Mouse (Mus musculus) gastrocnemius, adult 18-20 months (tissue): ENCODE data around the gene Scrn2. TPM values are rescaled to one million over a fixed set of nuclear protein-coding genes. Genes with fewer than 3 reads are reported as not detected.
A peak's percentile ranks its signal among the peaks of the same experiment; 100 is the strongest.

Experiments used
- DNase-seq: peaks from one replicate; pipeline ENCODE4 v3.0.0; 2021; ENCODE audit warnings: low spot score
- long read RNA-seq, 2 experiments: library from polyadenylated mRNA; stranded (forward); transcript quantifications; one replicate each; pipeline ENCODE4 v2.0.0; 2021
- total RNA-seq, 2 experiments: library from RNA; stranded (reverse); gene quantifications; 2 replicates each; pipeline ENCODE4 v1.2.3; 2021

The Scrn2 gene
- total RNA-seq = 10 to 100 TPM; 13.1 to 13.2 TPM
- long read RNA-seq, experiment 1, transcript Scrn2-201 (8 exons, 1,530 nt) = major isoform, 24 of 31 reads
- long read RNA-seq, experiment 1, partial matches to known transcripts = 5 of 31 reads
- long read RNA-seq, experiment 1, other reads (novel, unspliced or antisense) = 2 of 31 reads
- long read RNA-seq, experiment 2, transcript Scrn2-201 (8 exons, 1,530 nt) = major isoform, 19 of 23 reads
- long read RNA-seq, experiment 2, partial matches to known transcripts = 3 of 23 reads
- long read RNA-seq, experiment 2, other reads (novel, unspliced or antisense) = 1 of 23 reads

DNA sequence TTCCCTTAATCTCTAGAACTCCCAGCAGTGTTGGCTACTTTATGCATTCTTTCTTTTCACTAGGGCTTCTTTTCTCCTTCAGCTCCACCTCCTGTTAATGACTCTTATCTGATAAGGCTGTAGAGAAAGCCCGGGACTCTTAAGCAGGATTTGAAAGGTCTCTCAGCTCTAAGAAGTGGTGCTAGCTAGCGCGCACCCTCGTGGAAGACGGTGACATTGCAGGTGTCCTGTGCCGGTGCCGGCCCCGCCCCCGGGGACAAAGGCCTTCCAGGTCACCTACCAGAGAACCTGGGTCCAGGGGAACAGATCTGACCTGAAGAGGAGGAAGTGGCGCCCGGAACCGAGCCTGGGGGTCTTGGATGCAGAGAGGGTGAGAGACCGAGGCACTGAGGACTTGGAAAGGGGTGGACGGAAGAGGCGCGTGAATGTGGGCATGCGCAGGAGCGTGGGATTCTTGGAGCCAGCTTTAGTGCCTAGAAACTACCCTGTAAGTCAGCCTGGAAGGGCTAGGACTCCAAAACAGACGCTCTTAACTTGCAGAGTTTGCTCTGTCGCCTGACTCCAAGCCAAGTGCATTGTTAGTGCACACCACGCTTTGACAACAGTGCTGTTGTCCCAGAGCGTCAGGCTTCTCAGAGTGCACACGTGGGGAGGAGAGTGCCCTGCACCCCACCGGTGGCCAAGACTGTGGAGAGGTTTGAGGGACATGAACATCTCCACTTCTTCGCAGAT, at the start of gene Scrn2:
TSS of gene Scrn2 (plus strand) at position 253 of the 732 bp plus-strand sequence.
- peak; percentile 82 for DNase-seq

DNA sequence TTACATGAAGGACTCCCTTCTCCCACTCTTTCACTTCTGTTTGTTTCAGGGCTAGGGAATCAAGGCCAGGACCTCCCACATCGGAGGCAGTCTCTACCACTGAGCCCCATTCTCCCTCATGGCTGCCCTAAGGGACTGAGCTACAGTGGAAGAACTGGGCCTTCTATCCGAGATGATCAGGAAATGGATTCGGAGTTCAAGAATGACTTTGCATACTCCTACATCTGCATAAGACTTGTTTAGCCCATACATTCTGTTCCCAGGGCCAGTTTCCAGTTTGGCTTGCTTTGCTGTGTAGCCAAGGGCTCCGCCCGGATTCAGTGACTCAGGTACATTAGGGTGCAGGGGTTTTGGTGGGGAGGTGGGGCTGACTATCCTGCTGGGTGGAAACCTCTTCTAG, 49.7 kb upstream of the Scrn2 start:
- no peak for DNase-seq

DNA sequence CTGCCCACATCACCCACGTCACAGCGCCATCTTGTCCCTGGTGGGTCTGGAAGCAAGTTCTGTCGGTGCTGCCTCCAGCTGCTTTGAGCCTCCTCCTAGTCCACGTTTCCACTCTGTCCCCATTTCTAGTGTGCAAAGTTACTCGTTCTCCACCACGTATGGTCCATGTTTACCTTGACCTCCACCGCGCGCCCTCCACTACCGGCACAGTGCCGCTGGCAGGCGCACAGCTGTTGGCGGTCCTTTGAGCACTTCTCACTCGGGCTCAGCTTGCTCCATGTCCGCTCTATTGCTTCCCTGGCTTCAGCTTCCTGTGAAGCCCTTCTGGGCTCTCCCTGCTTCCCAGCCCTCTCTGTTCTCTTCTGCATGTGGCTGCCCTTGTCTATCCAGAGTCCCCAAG, 48.3 kb upstream of the Scrn2 start:
- no peak for DNase-seq

DNA sequence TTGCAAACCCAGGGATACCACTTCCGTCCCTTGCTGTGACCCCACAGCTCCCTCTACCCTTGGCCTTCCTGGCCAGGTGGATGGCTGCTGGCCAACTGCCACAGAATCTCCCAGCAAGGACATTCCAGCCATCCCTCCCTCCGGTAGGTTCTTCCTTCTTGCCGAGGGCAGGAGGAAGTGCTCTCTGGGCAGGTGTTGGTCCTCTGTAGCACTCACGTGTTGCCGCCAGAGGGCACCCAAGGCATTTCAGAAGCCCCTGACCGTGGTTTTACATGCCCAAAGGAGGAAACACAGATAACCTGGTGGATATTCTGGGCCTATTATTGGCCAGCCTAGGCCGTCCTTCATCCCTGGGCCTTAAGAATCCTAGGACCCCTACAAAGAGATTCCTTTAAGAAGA, 47.4 kb upstream of the Scrn2 start:
- DNase-seq = peak; percentile 78

DNA sequence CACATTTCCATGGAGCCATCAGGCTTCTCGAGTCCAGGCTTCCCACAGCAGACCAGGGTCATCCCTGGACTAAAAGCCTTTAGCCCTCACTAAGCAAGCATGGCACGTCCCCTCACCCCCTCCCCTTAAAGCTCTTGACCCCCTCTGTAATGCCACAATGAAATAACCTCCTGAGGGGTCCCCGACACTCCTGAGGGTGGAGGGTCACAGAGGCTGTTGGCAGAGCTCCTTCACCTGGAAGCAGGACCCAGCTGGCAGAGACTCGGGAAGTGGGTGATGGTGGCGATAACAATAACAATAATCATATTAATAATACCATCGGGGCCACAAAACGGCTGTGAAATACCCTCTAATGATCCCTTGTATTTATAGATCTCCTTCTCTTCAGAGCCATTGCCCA, 46.9 kb upstream of the Scrn2 start, which contains the start of gene Sp2:
TSS of gene Sp2 (minus strand) at position 101 of the 400 bp plus-strand sequence.
- DNase-seq = no peak

DNA sequence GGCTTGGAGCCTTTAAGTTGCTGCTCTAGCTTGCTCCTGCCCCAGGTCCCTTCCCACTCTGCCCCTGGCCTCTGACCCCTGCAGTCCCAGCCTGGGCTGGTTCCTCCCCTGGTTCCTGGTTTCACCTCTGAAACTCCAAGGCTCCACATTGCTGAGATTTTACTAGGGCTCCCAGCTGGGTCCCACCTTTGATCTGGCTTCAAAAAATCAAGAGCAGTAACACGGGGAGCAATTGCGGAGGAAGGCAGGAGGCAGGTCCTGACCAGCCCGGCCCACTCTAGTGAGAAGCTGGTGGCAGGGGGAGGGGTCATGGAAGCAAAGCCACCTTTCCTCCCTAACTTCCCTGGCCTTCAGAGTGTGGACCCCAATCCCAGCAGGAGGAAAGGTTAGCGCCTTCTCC, 44.8 kb upstream of the Scrn2 start:
- DNase-seq = no peak

DNA sequence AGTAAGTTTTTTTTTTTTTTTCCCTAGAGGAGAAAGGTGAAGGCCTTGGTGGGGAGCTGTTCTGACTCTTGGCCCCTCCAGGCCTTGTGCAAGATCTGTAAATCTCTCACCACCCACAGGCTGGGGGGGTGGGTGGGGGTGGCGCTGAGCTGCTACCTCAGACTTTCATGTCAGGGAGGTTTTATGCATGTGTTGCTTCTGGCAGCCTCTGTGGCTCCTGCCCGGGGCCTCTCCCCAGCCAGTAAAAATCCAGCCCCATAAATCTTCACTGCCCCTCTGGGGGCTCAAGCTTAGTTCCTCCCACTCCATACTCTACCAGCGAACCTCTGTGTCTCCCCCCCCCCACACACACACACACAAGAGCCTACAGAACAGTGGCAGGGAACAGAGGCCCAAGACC, 43.3 kb upstream of the Scrn2 start:
- DNase-seq = no peak

DNA sequence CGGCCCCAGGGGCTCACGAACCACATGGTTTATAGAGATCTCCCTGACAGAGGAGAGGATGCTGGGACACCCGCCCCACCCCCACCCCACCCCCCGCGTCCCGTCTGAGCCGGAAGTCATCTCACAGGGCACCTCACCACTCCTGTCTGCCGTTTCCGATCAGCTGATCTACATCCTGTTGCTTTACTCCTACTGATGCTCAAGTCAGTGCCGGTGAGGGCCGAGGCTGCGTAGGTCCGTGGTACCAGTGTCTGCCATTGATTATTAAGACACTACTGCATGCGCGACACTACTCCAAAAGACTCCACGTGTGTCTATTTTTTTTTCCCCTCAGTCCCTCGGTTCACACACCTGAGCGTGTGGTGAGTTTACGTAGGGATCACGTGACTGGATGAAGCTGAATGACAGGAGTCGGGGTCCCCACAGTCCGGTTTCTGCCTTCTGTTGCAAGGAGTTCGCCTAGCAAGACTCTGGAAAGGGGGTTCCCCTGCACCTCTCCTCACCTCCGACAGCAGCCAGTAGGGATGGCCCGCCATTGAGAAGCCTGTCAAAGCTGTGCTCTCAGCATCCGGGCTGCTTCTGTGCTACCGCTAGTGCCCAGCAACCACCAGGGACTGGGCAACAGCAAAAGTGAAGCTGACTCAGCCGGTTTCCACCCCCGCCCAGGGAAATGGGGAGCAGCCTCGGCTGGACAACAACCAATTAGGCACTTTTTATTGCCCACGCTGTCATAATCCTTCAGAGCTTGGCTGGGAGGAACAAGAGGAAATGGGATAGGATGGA, 41.7 kb upstream of the Scrn2 start:
- DNase-seq = no peak

DNA sequence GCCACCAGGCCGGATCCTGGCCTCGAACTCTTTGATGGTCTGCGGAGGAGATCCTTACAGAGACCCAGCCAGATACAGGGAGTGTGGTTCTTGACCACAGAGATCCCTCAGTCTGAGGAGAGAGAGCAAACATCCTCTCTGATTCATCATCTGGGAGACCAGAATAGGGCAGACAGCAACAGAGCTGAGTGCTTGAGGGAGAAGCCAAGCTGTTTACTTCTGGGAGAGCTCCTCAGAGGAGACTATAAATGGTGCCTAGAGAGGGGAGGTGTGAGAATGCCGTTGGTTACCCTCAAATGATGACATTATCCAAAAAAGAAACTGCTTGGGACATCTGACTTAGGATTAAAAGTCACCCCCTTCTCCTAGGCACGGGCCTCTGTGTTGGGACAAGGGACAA, 38.2 kb upstream of the Scrn2 start:
- DNase-seq = no peak

DNA sequence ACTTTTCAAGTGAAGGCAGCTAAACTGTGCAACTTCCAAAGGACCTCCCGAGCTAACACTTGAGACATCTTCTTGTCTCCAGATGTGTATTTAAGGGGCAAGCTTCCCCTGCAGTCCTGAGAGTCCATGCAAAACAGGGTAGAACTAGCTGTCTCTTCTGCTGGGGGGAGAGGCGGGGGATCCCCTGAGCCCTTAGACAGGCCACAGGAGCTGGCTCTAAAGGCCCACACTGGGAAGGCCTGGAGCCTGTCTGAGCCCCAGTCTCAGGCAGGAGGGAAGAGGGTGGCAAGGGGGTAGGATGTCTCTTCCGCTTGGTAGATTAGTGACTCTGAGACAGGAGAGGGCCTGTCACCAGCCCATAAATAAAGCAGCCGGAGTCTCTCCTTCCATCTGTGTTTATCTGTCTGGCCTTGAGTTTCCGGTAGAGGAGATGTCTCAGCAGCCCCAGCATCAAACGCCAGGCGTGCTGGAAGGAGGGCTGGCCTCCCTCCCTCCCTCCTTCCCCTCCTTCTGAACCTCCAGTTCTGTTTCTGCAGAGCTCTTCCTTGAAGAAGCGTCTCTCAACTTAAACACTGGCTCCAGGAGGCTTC, 36.9 kb upstream of the Scrn2 start:
- DNase-seq = no peak

DNA sequence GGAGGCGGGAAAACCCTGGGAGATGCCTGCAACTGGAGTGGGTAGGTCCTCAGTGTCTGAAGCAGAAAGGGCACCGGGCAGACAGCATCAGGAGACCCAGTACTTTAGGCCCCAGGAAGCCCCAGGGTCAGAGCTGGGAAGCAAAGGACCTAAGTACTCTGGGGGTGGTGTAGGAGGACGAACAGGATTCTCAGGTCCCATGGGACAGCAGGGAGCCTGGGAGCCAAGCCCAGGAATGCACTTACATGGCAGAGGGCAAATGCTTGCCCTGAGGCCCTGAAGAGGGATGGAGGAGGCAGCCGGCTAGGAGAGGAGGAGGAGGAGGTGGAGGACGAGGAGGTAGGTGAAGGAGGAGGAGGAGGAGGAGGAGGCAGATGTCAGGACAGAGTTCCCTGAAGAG, 34.7 kb upstream of the Scrn2 start:
- DNase-seq = no peak

DNA sequence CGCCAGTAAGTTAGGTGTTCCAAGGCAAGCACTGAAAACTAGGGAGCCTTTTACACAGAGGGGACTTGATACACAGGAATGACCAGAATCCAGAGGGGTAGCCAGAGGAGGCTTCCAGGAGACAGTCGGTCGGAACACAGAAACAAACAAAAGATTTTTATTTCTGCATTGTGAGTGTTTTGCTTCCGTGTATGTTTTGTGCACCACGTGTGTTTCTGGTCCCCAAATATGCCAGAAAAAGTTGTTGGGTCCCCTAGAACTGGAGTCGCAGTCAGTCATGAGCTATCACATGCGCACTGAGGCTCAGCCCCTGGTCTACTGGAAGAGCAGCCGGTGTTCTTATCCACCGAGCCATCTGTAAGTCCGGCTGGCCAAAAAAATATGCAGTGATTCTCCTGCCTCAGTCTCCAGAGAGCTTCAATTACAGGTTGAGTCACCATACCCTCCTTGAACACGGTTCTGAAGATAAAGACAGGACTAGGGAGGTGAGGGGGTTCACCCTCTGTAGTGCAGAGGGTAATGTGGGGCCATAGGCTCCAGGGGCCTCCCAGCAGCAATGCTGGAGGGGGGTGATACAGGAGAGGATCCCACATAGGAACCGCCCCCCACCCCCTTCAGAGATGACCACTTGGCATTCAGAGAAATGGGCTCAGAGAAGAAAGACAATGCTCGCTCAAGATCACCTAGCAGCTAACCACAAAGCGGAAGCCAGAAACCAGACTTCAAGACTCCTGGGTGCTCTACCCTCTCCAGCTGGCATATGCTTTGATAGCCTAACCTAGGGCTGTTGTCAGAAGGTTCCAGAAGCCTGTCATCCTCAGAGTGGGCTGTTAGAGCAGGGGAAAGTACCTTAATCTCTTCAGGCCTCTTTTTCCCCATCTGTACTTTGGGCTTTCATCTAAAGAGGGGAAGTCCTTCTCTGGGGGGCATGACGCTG, 33.6 kb upstream of the Scrn2 start:
- no peak for DNase-seq

DNA sequence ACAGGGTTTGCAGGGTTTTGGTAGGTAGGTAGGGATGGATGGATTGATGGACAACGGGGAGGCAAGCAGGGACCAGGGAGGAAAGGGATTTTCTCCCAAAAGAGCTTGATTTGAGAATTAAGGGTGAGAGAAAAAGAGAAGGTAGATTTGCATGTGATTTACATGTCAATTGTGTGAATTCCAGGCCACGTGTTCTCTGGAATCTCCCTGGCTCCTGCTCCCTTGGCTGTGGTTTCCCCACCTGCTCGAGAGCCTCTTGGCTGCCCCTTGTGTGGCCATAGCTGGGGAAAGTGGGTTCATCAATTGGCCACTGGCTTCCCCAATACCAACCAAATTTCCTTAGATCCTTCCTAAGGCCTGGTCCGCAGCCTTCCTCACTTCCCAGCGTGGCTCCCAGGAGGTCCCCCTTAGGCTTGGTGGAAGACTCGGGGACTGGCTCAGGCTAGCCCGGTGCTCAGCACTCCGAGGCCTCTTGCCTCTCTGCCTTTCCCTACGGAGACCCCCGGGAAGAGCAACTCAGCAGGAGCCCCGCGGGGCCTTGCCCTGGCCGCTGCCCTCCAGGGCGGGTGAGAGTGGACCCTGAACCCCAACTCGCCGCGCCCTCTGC, 32.9 kb upstream of the Scrn2 start:
- no peak for DNase-seq

DNA sequence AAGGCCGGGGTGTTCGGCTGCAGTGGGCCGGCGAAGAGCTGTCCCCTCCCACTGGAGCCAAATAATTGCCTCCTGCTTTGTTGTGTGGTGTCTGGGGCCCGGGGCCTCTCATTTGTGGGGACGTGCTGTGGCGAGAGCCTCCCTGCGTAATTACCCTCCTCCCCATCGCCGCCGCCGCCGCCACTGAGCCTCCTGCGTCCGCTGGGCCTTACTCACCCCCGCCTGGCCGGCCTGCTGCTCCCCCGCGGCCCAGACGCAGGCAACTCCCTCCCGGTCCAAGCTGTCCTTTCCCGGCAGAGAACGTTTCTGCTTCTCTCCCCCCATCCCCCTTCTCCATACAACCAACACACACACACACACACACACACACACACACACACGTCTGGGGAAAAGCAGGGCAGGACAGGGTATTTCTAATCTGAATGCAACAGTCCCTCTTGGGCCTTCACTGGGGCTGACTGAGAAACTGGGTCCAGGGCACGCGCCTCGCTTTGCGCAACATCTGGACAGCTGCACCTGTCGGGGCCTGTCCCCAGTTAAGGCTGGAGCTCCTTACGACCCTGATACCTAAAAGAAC, 32.3 kb upstream of the Scrn2 start:
- peak; percentile 19 for DNase-seq

DNA sequence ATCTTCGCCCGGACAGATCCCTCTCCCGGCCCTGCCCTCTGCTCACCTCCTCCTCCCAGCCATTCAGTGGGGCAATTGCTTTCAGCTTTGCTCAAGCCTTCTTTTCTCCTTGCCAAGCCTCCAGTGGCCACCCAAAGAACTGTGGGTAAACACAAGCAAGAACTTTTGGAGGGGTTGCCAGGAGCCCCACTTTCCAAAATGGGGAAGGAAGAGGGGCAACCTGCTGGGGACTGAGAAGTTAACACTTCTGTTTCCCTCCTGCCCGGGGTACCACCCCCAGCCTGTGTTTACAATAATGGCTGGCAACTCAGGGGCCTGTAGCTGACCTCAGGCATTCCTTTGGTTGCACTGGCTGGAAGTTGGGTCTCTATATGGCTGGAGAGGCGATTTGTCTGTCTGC, 26.6 kb upstream of the Scrn2 start:
- no peak for DNase-seq

DNA sequence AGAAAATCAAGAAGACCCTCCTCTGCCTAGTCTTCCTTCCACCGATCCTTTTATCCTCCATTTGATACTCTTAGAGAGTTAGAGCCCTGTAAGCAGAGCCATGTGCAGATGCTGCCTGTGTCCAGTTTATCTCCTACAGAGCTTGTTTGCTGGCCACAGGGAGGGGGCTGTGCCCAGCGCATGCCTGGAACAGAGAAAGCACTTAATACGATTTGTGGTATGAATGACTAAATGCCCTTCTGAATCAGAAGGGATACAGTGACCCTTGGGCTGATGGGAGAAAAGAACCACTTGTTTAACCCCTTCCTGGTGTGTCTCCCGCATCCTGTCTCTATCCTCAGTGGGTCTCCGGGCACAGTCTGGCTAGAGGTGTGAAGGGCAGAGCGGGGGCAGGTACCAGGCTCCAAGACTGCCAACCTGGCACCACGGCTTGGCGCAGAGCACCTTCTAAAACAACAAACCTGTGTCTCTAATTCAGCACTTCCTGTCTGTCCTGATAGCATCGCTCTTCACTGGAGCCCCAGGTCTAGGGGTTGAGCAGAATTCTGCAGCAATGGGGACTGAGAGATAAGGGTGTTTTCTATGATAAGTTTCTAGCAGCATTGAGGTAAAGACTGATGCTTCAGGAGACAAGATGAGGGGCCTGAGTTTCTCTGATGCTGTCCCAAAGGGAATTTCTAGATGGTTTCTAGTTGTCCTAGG, 22.5 kb upstream of the Scrn2 start:
- DNase-seq = no peak

DNA sequence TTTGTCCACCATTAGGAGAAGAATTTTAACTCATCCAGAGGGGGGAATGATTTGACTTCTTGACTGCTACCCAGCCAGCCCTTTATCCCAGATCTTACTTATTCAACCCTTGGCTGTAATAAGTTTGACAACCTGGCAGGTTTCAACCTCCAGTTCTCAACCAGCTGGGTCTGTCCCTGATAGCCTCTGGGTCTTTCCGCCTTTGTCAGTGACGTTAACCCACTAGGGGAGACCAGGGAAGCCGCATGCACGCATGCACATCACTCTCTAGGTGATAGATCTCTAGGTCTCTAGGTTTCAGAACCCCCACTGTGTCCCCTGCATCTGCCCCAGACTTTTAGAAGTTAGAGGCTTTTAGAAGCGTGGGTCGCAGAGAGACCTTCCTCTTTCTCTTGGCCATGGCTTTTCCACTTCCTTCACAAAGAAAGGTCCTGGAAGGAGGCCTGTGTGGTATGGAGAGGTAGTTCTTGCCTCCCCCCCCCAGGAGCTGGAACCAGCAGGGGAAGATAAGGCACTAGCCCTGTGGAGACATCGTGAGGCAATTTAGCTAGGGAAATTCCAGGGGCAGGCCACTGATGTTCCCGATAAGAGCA, 20.4 kb upstream of the Scrn2 start:
- DNase-seq = no peak

DNA sequence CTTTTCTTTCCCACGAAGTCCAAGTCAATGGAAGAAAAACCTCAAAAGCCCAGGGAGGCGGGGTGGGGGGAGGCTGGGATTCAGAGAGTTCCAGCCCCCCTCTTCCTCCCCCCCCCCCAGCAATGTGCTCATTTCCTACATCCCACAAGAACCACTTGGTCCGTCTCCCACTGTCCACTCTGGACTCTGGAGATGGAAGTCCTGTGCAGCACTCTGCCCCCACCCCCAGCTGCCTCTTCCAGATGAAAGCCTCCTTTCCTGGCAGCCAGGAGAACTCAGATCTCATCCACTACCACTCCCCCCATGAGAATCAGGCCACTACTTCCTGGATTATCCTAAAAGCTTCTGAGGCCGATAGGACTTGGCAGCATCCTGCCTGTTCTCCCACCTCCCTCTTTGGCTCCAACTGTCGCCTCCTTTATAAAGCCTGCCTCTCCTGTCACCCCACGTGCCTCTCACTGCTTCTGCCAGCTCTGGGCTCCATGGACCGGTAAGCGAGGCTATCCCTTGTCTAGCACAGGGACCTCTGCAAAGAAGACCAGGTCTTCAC, 16.5 kb upstream of the Scrn2 start, which contains the start of gene Sp6:
TSS of gene Sp6 (plus strand) at position 274 of the 550 bp plus-strand sequence.
- no peak for DNase-seq
